Mouse (Mus musculus): ENCODE results near the gene Egln2. TPM values are rescaled to one million over a fixed set of nuclear protein-coding genes. Genes with fewer than 3 reads are reported as not detected.

Egln2 gene
- total RNA-seq, 1 experiment from 2014 or later, result 21.0 TPM

DNA sequence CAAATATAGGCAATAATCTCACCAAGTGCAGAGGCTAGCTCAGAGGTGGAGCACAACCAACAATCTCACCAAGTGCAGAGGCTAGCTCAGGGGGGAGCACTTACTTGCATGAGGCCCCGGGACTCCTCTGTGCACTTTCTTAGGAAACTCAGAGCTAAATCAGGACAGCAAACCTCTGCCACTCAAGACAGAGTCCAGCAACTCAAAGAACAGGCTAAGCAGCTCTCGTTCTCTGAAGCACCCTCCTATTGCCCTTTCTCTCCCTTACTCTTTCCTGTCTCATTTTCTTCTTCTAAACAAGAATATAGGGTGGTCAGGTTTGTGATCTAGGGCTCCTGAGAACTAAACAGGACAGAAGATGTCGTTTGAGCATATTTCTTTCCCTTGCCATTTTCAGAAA, 54.6 kb downstream of the Egln2 start:
- no peak for ATAC-seq (replicated peaks in 1 of 2; ENCODE audit: insufficient read depth in 1 of 2, low FRiP score in 2 of 2, low TSS enrichment in 1 of 2, low read depth in 1 of 2, poor library complexity in 2 of 2, severe bottlenecking in 2 of 2)

DNA sequence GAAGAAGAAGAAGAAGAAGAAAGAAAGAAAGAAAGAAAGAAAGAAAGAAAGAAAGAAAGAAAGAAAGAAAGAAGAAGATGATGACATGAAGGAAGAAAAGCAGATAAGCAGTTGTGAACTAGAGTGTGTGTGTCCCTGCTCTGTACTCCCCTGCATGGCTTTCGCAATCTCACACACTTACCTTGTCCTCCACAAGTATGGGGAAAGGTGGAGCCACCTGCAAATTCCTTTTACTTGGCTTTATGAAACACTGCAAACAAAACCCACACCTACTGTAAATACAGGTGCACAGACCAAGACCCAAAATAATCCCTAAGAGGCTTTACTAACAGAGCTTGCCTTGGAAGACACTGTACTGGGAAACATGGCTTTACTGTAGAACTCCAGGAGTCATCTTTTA, 55.6 kb downstream of the Egln2 start:
- no peak for ATAC-seq (replicated peaks in 1 of 2; ENCODE audit: insufficient read depth in 1 of 2, low FRiP score in 2 of 2, low TSS enrichment in 1 of 2, low read depth in 1 of 2, poor library complexity in 2 of 2, severe bottlenecking in 2 of 2)

DNA sequence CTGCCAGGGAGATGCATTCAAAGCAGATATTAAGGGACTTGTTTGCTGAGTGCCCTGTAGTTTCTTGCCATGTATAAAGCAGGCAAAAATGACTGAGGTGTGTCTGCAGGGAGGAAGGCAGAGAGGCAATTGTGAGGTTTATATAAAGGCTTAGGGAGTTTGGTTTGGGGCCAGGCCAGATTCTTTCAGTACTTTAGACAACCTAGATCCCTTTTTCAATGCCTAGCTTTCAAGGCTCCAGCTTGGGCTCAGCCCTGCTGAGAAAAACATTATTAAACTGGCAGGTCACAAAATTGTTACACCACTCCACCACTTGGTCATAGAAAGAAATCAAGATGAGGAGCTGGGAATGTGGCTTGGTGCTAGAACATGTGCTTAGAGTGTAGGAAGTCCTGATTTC, 56.3 kb downstream of the Egln2 start:
- ATAC-seq (replicated peaks in 1 of 2; ENCODE audit: insufficient read depth in 1 of 2, low FRiP score in 2 of 2, low TSS enrichment in 1 of 2, low read depth in 1 of 2, poor library complexity in 2 of 2, severe bottlenecking in 2 of 2), result no peak; a peak in 1 of 4 replicates

Other genes with a start within 250 kb of the Egln2 start
- not detected in 2 replicates for gene Cyp2a22, start 227.4 kb downstream of the Egln2 start, total RNA-seq (2017)
- not detected in 2 replicates for gene Cyp2a12, start 137.7 kb downstream of the Egln2 start, total RNA-seq (2017)
- not detected in 2 replicates for gene Cyp2f2, start 46.9 kb downstream of the Egln2 start, total RNA-seq (2017)
- gene Cyp2t4, start 13.1 kb downstream of the Egln2 start, total RNA-seq (2017), result not detected in 2 replicates
- gene Rab4b, start 12.1 kb upstream of the Egln2 start, total RNA-seq (2017), result 15.4 and 21.1 TPM in 2 replicates
- not detected in 2 replicates for gene Gm21983, start 14.3 kb upstream of the Egln2 start, total RNA-seq (2017)
- not detected in 2 replicates for gene Mia, start 14.4 kb upstream of the Egln2 start, total RNA-seq (2017)
- 1.9 and 3.5 TPM in 2 replicates for gene BC024978, start 29.0 kb upstream of the Egln2 start, total RNA-seq (2017)
- gene Snrpa, start 29.5 kb upstream of the Egln2 start, total RNA-seq (2017), result 77.9 and 95.9 TPM in 2 replicates
- gene Itpkc, start 61.9 kb upstream of the Egln2 start, total RNA-seq (2017), result 8.1 and 10.7 TPM in 2 replicates
- 9.4 and 13.8 TPM in 2 replicates for gene Coq8b, start 66.2 kb upstream of the Egln2 start, total RNA-seq (2017)
- 1.6 and 2.4 TPM in 2 replicates for gene Numbl, start 91.6 kb upstream of the Egln2 start, total RNA-seq (2017)
- 1.9 TPM in 1 of 2 replicates, not detected in the other for gene Ltbp4, start 170.9 kb upstream of the Egln2 start, total RNA-seq (2017)
- gene Shkbp1, start 189.2 kb upstream of the Egln2 start, total RNA-seq (2017), result 15.8 and 22.4 TPM in 2 replicates
- gene Gm20479, start 190.6 kb upstream of the Egln2 start, total RNA-seq (2017), result not detected in 2 replicates